Mouse (Mus musculus) heart, postnatal 14 days (tissue): Measurements from ENCODE around the gene Aup1. TPM values are rescaled to one million over a fixed set of nuclear protein-coding genes. Genes with fewer than 3 reads are reported as not detected.

Experiments used
- DNase-seq, 2 experiments: peaks; one replicate each; pipeline ENCODE4 v3.0.0; 2021 to 2022
- intact Hi-C: fragments of 180-260 bp; cut with DNase I; formaldehyde crosslinking; loops from one replicate; pipeline ENCODE4 v1.15.1; 2025
- total RNA-seq, 2 experiments: library from RNA; stranded (reverse); gene quantifications; 2 replicates each; pipeline ENCODE4 v1.2.3; 2021

Aup1 gene
- total RNA-seq, 2 experiments from 2014 or later = 82.7 to 85.5 TPM

DNA sequence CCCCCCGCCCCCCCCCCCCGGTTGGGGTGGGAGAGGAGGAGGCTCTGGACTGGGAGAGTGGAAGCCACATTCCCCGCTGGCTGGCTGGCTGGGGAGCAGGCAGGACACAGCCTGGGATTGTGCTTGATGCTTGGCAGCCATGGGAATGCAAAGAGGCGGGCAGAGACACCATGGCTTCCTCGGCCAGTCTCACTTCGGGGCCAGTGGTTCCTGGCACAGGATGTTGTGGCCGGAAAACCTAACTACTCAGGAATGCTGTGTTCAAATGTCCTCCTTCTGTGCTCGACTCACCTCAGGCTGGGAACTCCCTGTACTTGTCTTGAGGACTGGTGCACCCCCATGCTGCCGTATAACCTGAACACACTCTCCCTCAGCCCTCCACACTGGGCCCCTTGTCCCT, 26.6 kb upstream of the Aup1 start:
- intact Hi-C loops = no loop called here

DNA sequence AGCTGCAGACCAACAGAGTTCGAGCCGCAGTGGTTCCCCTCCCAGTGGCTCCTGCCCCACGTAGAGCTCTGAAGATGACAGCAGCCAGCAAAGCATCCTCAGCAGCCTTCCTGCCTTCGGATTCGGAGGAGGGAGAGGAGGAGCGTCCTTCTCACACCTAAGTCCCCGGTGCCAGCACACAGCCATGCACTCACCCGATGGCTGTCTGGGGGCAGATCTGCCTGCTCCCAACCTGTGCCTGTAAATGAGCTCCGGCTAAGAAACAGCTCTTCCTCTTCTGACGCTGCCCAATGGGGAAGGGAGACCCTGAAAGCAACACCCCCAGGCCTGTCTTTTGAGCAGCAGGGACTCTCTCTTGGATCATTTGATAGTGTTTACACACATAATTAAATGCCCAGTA, 24.5 kb upstream of the Aup1 start:
- no peak for DNase-seq
- intact Hi-C loops = loop anchor here (5.0 kb wide), 1 partner anchor 32 kb away; no protein-coding TSS in a partner anchor

More for the DNA sequence above, 26.6 kb upstream of the Aup1 start:
- no peak for DNase-seq

DNA sequence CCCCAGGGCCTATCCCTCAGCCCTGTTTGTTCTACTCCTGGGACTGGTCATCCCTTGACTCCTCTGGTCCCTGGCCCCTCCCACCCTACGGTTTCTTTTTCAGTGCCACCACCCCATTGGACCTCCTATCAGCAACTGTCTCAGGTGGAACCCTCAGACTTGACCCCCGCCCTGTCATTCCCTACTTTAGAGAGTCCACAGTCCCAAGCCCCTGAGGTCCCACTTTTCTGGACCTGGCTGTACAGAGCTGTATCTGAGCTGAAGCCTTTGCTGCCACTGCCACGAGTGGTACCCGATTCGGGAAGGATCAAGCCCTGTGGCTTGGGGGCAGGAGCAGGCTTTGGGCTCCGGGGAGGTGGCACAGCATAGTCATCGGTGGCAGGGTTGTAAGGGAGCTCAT, 23.2 kb upstream of the Aup1 start:
- intact Hi-C loops = loop anchor here (5.0 kb wide), 1 partner anchor 34 kb away; no protein-coding TSS in a partner anchor
- no peak for DNase-seq

DNA sequence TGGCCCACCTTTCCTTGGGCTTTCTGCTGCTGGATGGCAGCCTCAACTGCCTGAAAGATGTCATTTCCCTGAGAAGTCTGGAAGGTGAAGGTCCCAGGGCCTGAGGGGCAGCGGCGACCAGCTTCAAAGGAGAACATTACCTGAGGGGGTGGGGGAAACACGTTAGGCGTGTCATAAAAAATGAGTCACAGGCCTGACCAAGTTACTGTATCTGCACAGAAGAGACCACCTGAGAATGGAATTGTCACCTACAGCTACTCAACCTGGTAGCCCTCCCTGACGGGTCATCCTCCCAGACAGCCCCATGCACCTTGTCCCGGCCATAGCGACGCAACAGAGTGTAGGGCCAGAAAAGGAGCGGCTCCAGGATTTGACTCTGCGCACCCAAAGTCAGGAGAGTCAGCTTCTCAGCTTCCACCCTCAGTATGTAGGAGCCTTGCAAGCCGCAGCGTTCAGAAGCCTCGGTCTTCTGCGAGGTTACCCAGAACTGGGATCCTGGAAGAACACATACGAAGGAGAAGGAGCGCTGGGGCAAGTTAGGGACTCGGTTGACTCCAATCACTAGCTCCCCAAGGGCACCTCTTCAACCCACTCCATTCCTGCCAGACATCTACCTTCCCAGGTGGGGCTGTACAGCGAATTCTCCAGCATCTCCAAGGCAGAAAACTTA, 22.3 kb upstream of the Aup1 start:
- DNase-seq = no peak
- intact Hi-C loops = loop anchor here (5.0 kb wide), 1 partner anchor 35 kb away; no protein-coding TSS in a partner anchor

DNA sequence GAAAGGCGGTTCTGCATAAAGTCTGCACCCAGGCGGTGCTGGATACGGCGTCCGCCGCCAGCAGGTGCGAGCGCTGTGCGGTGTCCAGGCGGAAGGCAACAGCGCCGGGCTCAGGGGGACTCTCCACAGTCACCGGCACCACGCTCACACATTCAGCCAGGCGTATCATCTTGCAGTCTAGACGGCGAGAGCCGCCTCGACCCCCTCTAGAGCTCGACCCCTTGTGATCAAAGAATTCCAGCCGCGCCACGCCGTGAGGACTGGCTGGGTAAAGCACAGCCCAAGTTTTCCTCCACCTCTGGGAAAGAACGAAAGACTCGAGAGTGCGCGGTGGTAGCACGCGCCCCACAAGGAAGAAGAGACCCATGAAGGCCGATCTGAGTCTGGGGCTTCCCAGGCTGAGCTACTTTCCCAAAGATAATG, 21.5 kb upstream of the Aup1 start:
- intact Hi-C loops = loop anchor here (5.0 kb wide), 1 partner anchor 35 kb away; no protein-coding TSS in a partner anchor
- DNase-seq = peak; percentile 43 to 45

DNA sequence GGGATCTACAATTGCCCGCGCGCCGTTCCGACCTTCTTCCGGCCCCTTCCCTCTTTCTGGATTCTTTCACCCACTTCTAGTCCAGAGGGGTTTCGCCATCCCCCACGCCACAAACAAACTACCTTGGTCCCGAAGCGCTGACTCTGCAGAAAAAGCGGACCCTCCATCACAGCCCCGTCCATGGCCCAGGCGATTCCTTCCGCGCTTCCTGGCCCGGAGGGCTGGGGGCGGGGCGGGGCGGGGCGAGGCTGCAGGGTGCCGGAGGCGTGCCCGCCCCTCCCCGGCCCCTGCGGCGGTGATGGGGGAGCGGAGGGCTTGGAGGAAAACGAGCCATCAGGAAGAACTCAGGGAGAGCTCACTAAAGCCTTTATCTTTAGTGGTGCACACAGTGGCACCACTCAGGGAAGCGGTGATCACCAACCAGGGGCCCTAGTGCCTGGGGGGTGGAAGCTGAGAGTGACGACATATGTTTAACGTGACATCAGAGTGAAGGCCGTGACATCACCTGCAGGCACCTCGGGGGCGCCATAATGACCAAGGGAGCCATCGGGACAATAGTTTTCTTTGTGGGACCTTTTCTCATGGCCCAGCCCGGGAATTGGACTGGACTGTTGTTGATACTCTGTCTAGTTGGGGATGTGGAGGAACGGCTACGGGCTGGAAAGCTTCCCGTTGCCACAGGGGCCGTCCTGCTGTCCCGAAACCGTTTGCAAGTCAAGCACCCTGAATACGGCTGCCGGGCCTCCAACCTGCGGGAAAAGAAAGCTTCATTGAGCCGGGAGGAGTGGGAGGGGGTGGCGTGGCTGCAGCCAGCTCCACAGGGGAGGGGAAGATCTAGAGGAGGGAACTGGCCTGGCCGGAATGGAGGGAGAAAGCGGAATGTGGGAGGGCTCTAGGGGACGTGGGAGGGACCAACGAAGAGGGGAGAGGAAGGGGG, 20.8 kb upstream of the Aup1 start, which contains the start of the genes Dok1 and Loxl3:
Gene Dok1, minus strand, starts transcription at position 223 of the 937 bp plus-strand sequence.
Gene Loxl3, plus strand, starts transcription at position 925 of the 937 bp plus-strand sequence.
- DNase-seq = peak; percentile 75 to 78
- intact Hi-C loops = loop anchor here (5.0 kb wide), 1 partner anchor 36 kb away; no protein-coding TSS in a partner anchor

DNA sequence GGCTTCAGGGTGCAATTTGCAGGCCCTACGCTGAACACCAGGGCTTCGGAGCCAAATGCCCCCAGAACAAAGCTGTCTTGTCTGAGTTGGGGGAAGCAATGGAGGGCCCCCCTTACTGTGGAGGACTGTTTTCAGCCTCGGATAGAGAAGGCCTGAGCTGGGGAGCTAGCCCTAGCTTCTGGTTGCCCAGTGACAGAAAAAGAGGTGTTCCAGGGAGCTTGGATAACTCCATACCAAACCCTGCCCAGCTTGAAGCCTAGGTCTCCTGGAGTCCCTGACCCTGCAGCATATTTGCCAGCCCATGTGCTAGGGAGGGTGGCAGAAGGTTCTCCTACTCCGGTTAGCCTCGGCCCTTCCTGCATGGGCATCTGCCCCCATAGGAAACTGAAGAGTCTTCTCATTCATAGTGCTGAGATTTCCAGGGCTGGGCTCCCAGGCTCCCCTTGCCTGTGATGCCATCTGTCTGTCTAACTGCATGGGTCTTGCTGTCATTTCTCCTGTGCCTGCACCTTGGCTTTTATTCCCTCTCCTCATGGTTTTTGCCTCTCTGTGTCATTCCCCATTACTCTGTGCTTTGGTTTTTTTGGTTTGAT, 19.8 kb upstream of the Aup1 start:
- intact Hi-C loops = loop anchor here (5.0 kb wide), 1 partner anchor 37 kb away; no protein-coding TSS in a partner anchor
- DNase-seq = no peak

DNA sequence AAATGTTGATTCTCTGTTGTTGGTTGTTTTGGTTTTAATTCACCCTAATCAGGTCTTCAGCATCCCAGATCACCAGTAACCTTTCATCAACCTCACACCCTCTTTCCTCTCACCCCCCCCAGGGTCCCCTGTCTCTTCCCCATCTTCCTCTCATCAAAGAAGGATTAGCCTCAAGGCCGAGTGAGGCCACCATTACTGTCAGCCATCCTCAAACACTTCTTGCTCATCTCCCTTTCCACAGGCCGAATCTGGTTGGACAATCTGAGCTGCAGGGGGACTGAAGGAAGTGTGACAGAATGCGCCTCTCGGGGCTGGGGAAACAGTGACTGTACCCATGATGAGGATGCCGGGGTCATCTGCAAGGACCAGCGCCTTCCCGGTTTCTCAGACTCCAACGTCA, 17.1 kb upstream of the Aup1 start:
- DNase-seq = no peak
- intact Hi-C loops = no loop called here

DNA sequence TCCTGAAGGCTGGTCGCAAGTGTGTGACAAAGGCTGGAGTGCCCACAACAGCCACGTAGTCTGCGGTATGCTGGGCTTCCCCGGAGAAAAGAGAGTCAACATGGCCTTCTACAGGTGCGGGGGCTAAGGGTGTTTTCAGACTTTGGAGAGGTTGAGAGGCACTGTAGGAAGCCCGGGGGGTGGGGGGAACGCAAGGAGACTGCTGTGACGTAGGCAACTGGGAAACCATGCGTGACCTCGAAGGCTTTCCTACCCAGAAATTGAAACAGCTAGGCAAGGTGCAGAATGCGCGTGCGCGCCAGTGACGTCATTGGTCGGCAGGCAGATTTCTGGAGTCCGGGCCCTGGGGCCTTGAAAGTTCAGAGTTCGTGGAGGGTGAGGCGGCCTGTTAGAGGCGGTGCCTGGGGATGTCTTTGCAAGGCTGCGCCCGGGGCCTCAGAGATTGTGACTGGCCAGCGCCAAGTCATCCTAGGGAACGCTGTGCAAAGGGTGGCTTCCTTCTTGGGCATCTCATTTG, 15.8 kb upstream of the Aup1 start:
- intact Hi-C loops = no loop called here

DNA sequence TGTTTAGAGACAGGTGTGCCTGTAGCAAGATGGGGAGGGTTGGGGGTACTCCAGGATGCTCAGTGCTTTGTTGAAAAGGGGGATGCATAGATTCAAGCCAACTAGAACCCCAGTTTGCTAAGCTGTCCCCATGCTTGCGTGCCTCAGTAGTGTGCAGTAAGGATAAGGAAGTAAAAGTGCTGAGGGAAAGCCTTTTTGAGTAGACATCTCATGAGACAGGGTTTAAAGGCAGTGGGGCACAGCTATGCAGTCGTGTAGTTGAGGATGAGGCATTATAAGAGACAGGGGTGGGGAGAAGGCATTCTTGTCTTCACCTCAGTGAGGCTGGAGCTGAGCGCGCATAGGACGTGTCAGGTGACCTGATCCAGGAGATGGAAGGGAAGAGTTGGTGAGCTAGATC, 13.7 kb upstream of the Aup1 start:
- intact Hi-C loops = no loop called here

More for the DNA sequence above, 15.8 kb upstream of the Aup1 start:
- peak; percentile 88 to 93 for DNase-seq

DNA sequence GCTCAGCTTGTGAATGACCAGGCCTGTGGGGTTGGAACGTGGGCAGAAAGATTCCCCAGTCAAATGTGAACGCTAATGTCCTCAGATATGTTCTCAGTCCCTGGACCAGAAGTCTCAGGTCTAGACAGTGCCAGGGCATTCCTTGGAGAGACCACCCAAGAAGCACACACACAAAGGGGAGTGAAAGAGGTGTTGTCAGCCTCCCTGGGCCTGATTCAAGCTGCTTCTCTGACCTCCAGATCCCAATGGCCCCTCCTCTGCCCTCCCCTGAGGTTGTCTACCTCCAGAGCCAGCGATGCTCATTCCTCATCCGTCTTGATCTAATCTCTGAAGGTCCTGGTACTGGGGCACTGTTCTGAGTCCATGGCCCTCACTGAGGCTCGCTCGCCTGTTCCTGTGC, 10.8 kb upstream of the Aup1 start:
- intact Hi-C loops = no loop called here
- no peak for DNase-seq

More for the DNA sequence above, 13.7 kb upstream of the Aup1 start:
- no peak for DNase-seq

DNA sequence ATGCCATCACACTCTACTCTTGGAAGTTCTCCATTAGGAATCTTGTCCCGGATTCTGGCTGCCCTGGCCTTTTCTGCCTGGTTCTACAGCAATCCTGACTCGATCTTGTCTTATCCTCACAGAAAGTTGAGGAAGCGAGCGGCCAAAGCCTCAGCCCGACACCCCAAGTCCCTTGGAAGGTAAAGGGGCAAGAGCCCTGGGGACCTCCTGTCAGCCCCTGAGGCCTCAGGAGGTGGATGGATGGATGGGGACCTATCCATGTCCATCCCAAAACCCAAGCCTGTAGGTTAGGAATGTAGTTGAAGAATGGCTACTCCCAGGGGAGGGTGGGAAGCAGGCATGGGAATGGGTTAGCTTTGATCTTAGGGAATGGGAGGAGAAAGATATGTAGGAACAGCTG, 10.3 kb upstream of the Aup1 start:
- no peak for DNase-seq
- intact Hi-C loops = no loop called here

DNA sequence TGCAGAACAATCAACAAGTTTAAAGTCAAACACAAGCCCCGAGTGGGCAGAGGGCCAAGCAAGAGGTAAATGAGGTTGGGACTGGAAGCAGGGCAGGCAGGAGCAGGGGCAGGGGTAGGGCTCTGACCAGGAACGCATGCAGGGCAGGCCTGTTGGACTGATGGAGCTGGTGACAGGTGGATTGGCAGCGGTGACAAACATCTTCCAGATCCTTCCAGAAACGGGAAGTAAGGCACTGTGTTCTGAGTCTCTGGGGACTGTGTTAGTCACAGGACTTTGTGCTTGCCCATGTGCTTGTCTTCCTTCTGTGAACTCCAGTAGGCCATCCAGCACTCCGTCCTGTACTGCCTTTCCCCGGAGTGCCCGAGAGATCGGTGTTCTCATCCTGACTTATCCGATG, 9.6 kb upstream of the Aup1 start:
- intact Hi-C loops = no loop called here
- peak in 1 of 2 experiments; percentile 23 for DNase-seq

DNA sequence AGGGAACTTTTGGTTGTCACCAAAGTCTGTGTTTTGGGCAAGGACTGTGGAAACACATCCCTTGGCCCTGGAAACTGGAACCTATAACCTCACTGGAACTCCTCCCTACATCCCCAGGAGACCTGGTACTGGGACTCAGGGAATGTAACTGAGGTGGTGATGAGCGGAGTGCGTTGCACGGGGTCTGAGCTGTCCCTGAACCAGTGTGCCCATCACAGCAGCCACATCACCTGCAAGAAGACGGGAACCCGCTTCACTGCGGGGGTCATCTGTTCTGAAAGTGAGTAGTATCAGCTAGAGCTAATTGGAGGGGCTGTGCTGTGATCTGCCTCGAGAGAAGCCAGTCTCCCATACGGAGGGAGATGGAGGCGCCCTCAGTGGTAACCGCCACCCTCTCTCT, 5.0 kb upstream of the Aup1 start:
- intact Hi-C loops = no loop called here

DNA sequence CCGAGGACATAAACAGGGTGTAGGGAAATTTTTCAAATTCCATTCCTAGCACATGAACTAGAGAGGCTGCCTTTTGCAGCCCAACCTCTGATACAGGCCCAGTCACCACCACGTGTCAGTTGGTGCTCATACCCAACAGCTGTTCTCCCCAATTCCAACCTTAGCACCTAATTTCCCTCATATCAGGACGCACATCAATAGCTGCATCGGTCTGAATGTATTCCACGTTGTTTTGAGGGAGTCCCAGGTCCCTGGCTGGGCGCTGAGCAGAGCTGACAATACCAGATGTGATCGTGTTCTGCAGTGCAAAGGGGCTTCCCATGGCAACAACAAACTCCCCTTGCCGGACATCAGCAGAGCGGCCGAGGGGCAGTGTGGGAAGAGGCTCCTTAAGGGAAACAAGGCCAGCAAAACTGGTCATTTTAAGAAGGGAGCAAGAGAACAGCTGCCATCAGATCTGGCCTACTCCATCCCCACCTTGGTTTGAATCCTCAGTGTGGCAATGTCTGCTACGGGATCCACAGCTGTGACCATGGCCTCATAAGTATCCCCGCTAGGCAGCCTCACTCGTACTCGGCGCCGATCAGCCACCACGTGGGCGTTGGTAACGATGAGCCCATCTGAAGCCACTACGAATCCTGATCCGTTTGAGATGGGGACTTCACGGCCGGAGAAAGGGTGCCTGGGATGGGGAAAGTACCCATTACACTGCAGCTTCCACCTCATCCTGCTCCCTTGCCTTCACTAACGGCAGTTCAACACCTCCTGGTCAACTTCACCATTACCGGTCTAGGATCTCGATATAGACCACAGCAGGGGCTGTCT, 973 bp upstream of the Aup1 start:
- no peak for DNase-seq
- intact Hi-C loops = no loop called here

More for the DNA sequence above, 5.0 kb upstream of the Aup1 start:
- no peak for DNase-seq

DNA sequence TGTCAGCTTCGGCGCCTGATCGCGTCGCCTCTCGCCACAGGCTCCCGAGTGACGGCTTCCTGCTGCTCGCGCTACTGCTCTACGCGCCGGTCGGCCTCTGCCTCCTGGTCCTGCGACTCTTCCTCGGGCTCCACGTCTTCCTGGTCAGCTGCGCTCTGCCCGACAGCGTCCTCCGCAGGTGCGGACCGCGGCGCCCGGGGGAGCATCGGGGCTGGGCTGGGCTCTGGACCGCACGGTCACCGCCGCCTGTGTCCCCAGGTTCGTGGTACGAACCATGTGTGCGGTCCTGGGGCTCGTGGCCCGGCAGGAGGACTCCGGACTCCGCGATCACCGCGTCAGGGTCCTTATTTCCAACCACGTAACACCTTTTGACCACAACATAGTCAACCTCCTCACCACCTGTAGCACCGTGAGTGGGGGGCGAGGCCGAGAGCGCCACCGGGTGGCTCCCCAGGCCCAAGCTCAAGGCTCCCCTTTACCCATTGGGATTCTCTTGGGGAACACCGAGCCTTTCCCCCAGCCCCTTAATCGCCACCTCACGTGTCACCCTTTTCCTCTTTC, 630 bp downstream of the Aup1 start, which contains the start of gene Htra2:
Gene Htra2, minus strand, starts transcription at position 403 of the 561 bp plus-strand sequence.
- DNase-seq = no peak
- intact Hi-C loops = loop anchor here (1.0 kb wide), 2 partner anchors 46 to 57 kb away; partner anchors contain the start of genes Ccdc142 and Gm42688

DNA sequence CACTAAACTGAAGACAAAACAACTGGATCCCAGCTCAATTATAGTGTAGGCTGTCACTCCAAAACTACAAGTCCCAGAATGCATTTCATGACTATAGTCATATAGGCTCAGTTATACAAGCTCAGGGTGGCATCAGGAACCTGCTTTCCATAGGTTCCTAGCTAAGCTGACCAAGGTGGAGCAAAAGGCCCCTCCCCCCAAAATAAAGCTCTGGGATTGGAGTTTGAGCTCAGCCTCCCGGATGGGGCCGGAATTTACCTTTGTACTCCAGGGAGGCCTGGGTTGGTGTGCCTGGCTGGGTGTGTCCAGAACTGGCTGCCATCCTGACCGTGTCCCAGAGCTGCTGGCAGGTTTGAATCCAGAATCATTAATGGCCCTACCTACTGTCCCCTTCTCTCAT, 3.5 kb downstream of the Aup1 start, which contains the start of gene Dqx1:
Gene Dqx1, plus strand, starts transcription at position 55 of the 400 bp plus-strand sequence.
- intact Hi-C loops = no loop called here

DNA sequence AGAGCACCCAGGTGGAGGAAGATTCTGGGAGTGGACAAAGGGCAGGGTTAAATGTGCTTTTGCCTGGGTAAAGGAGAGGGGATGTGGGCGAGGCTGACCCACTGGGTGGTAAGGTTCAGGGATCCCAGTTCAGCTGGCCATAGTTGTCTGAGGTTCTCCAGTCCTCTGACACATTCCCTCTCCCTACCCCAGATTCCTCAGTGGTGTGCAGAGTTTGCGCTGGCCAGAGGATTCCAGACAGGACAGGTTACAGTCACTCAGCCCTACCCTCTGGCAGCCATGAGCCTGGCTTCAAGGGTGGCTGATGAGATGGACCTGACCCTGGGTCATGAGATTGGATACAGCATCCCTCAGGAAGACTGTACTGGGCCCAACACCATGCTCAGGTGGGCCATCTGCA, 4.4 kb downstream of the Aup1 start:
- no peak for DNase-seq
- intact Hi-C loops = no loop called here

More for the DNA sequence above, 3.5 kb downstream of the Aup1 start, which contains the start of gene Dqx1:
- no peak for DNase-seq

DNA sequence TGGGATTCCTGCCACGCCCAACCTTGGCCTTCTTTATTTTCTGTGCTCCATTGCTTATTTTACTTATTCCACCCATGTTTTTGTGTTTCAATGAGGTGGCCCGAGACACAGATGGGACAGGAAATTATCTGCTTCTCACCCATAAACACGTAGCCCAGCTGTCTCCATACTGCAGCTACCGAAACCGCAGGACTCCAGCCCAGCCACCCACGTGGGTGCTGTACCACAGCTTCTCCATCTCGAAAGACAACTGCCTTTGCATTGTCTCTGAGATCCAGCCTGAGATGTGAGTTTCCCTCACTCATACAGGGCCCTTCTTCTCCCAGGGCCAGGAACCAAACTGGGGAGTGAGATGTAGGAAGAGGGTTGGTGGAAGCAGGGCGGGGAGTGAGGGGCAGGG, 11.7 kb downstream of the Aup1 start:
- DNase-seq = no peak
- intact Hi-C loops = no loop called here
